Mouse (Mus musculus): Measurements from ENCODE around the gene Tpd52l2.

GRCm38 (mm10) chr2:181496831-181497547 lies at the start of gene Tpd52l2:
- TF ChIP-seq CTCF (conservative IDR thresholded peaks at IDR 0.05; ENCODE audit: low read length) (no peak), NANOG (IDR thresholded peaks at IDR 0.05; ENCODE audit: borderline replicate concordance, low read length) (no peak), POU5F1 (IDR thresholded peaks at IDR 0.05; ENCODE audit: borderline replicate concordance, low read length) (no peak)

All from E14TG2a.4 (cell line).